Mouse (Mus musculus): Measurements from ENCODE around the gene Pax7. TPM values are rescaled to one million over a fixed set of nuclear protein-coding genes. Genes with fewer than 3 reads are reported as not detected.

The Pax7 gene
- total RNA-seq, 1 experiment = 0.09 TPM

DNA sequence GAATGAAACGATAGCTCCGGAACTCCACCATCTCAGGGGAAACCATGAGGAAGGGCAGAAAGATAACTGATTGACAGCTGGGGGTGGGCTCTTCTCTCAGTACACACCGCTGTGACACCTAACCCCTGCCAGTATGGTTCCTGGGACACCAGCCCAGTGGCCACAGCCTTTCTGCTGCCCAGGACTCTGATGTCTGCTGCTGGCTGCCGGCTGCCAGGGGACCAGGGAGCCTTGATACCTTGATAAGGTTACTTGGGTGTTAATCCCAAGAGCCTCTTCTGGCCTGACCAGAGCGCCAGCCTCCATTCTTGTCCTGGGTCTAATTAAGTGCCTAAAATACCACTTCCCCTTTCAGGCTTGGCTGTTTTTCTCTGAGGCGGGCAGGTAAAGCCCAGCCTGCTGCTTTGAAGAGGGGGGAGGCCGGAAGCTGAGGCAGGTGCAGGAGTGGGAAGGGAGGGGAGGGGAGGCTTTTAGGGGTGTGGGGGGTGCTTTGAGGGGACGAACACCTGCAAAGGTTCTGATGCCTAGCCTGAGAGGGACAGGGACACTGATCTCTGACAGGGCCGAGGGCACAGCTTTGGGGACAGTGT is 19.9 kb downstream of the Pax7 start:
- no peaks in the 10 kb centered on the region for H3K36me3 ChIP-seq (ENCODE audit: control insufficient read depth, insufficient read depth, low read length, poor library complexity, severe bottlenecking)
- H3K4me3 ChIP-seq (ENCODE audit: insufficient read depth in 1 of 2, low read depth in 1 of 2, low read length in 2 of 2, poor library complexity in 1 of 2, severe bottlenecking in 1 of 2) = no peak overlapping the region
- H3K4me1 ChIP-seq (ENCODE audit: control insufficient read depth in 2 of 2, insufficient read depth in 2 of 2, low read length in 2 of 2, poor library complexity in 1 of 2) = peaks cover 0 to 9% of the 10 kb centered on the region in 2 experiments; a peak in 1 of 4 replicates
- no peak for DNase-seq (ENCODE audit: low read depth, low spot score)
- H3K27ac ChIP-seq (ENCODE audit: insufficient read depth, low read depth, low read length, poor library complexity, severe bottlenecking) = no peak overlapping the region
- H3K9ac ChIP-seq (ENCODE audit: insufficient read depth, low read depth, low read length, poor library complexity, severe bottlenecking) = no peak overlapping the region
- TF ChIP-seq MAFK (IDR thresholded peaks at IDR 0.05; ENCODE audit: insufficient read depth, low read depth, low read length) (no peak), ZC3H11A (IDR thresholded peaks at IDR 0.05; ENCODE audit: borderline replicate concordance, low read depth, low read length) (no peak), ZNF384 (IDR thresholded peaks at IDR 0.05; ENCODE audit: low read depth, low read length) (no peak), HCFC1 (IDR thresholded peaks at IDR 0.05; ENCODE audit: borderline replicate concordance, insufficient read depth, low read length) (no peak), CHD2 (IDR thresholded peaks at IDR 0.05; ENCODE audit: low read depth, low read length) (no peak)
- in situ Hi-C loops (cut with MboI; ENCODE audit: low sequenced_read_pairs in 2 of 2, unreplicated experiment in 2 of 2) = no loop called here
- no peaks in the 10 kb centered on the region for H3K9me3 ChIP-seq (ENCODE audit: control insufficient read depth, insufficient read depth, low read depth, low read length)

DNA sequence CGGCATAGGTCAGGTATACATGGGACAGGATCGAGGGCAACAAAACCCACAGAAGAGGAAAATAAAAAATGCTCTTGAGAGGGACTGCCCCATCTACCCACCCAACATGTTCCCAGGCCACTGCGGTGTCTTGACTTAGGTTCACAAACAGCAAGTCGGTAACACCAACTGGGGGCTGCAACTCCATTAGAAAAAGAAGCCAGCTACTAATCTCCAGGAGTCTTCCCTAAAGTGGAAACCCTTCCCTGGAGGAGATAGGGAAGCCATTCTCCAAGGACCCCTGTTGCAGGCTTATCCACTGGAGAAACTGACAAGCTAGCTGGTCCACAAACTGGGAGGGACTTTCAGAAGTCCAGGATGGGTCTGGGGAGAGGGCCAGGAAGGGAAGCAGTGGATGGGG is 21.4 kb downstream of the Pax7 start:
- no peak overlapping the region for H3K4me3 ChIP-seq (ENCODE audit: insufficient read depth in 1 of 2, low read depth in 1 of 2, low read length in 2 of 2, poor library complexity in 1 of 2, severe bottlenecking in 1 of 2)

DNA sequence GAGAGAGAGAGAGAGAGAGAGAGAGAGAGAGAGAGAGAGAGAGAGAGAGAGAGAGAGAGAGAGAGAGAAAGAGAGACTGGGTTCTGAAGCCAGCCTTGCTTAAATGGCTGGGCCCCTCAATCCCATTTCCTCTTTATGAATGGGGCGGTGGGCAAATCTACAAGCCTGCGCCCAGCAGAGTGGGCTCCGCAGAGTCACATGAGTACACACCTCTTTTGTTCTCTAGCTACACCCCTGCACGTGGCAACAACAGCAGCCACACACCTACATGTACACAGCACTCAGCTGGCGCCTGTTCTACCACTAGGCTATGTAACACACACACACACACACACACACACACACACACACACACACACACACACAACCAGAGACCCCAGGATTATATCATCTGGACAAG is 21.9 kb downstream of the Pax7 start:
- no peak for DNase-seq (ENCODE audit: low read depth, low spot score)
- Histone ChIP-seq H3K27ac (ENCODE audit: insufficient read depth, low read depth, low read length, poor library complexity, severe bottlenecking) (no peak overlapping the region), H3K36me3 (ENCODE audit: control insufficient read depth, insufficient read depth, low read length, poor library complexity, severe bottlenecking) (no peaks in the 10 kb centered on the region), H3K9me3 (ENCODE audit: control insufficient read depth, insufficient read depth, low read depth, low read length) (no peaks in the 10 kb centered on the region), H3K4me3 (ENCODE audit: insufficient read depth in 1 of 2, low read depth in 1 of 2, low read length in 2 of 2, poor library complexity in 1 of 2, severe bottlenecking in 1 of 2) (no peak overlapping the region), H3K4me1 (ENCODE audit: control insufficient read depth in 2 of 2, insufficient read depth in 2 of 2, low read length in 2 of 2, poor library complexity in 1 of 2) (peaks cover 0 to 6% of the 10 kb centered on the region in 2 experiments; a peak in 1 of 4 replicates), H3K9ac (ENCODE audit: insufficient read depth, low read depth, low read length, poor library complexity, severe bottlenecking) (no peak overlapping the region)
- in situ Hi-C loops (cut with MboI; ENCODE audit: low sequenced_read_pairs in 2 of 2, unreplicated experiment in 2 of 2) = no loop called here
- TF ChIP-seq HCFC1 (IDR thresholded peaks at IDR 0.05; ENCODE audit: borderline replicate concordance, insufficient read depth, low read length) = no peak
- TF ChIP-seq ZC3H11A (IDR thresholded peaks at IDR 0.05; ENCODE audit: borderline replicate concordance, low read depth, low read length) = no peak
- no peak for TF ChIP-seq MAFK (IDR thresholded peaks at IDR 0.05; ENCODE audit: insufficient read depth, low read depth, low read length)
- no peak for TF ChIP-seq ZNF384 (IDR thresholded peaks at IDR 0.05; ENCODE audit: low read depth, low read length)
- no peak for TF ChIP-seq CHD2 (IDR thresholded peaks at IDR 0.05; ENCODE audit: low read depth, low read length)

More for the DNA sequence above, 21.4 kb downstream of the Pax7 start:
- in situ Hi-C loops (cut with MboI; ENCODE audit: low sequenced_read_pairs in 2 of 2, unreplicated experiment in 2 of 2) = no loop called here
- TF ChIP-seq ZC3H11A (IDR thresholded peaks at IDR 0.05; ENCODE audit: borderline replicate concordance, low read depth, low read length) = no peak
- no peak for TF ChIP-seq ZNF384 (IDR thresholded peaks at IDR 0.05; ENCODE audit: low read depth, low read length)
- no peak for TF ChIP-seq HCFC1 (IDR thresholded peaks at IDR 0.05; ENCODE audit: borderline replicate concordance, insufficient read depth, low read length)
- TF ChIP-seq CHD2 (IDR thresholded peaks at IDR 0.05; ENCODE audit: low read depth, low read length) = no peak
- no peak for TF ChIP-seq MAFK (IDR thresholded peaks at IDR 0.05; ENCODE audit: insufficient read depth, low read depth, low read length)
- no peaks in the 10 kb centered on the region for H3K36me3 ChIP-seq (ENCODE audit: control insufficient read depth, insufficient read depth, low read length, poor library complexity, severe bottlenecking)
- DNase-seq (ENCODE audit: low read depth, low spot score) = no peak
- no peak overlapping the region for H3K27ac ChIP-seq (ENCODE audit: insufficient read depth, low read depth, low read length, poor library complexity, severe bottlenecking)
- H3K9ac ChIP-seq (ENCODE audit: insufficient read depth, low read depth, low read length, poor library complexity, severe bottlenecking) = no peak overlapping the region
- peaks cover 0 to 6% of the 10 kb centered on the region in 2 experiments; a peak in 1 of 4 replicates for H3K4me1 ChIP-seq (ENCODE audit: control insufficient read depth in 2 of 2, insufficient read depth in 2 of 2, low read length in 2 of 2, poor library complexity in 1 of 2)
- H3K9me3 ChIP-seq (ENCODE audit: control insufficient read depth, insufficient read depth, low read depth, low read length) = no peaks in the 10 kb centered on the region

DNA sequence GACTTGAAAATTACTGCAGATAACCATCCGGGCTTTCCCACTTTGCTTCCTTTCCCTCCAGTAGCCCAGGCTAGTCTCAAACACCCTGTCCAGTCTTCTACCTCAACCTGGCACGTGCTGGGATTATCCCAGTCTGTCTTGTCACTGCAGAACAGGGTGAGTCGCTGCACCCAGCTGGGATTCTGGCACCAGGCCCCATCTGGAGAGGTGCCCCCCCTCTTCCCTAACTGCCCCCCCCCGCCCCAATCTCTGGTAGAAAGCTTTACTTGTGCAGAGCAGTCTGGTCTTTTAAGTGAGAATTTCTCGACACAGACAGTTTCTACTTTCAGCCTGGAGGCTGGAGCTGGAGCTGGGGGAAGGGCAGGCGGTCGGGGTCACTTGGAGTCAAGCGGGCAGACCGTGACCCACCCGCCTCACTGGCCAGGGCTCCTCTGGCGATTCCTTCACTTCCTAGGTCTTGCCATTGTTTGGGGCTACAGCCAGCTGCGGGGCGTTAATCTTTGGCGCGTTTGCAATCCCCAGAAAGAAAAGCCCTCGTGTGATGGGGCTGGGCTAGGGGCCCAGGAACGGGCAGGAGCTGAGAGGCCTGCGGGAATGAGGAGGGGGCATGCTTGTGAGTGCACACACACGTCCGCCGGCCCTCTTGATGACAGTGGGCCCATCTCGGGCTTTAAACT is 22.4 kb downstream of the Pax7 start:
- Histone ChIP-seq H3K4me1 (ENCODE audit: control insufficient read depth in 2 of 2, insufficient read depth in 2 of 2, low read length in 2 of 2, poor library complexity in 1 of 2) (peaks cover 0 to 6% of the 10 kb centered on the region in 2 experiments; a peak in 1 of 4 replicates), H3K27ac (ENCODE audit: insufficient read depth, low read depth, low read length, poor library complexity, severe bottlenecking) (no peak overlapping the region), H3K9me3 (ENCODE audit: control insufficient read depth, insufficient read depth, low read depth, low read length) (no peaks in the 10 kb centered on the region)

More for the DNA sequence above, 22.4 kb downstream of the Pax7 start:
- H3K9ac ChIP-seq (ENCODE audit: insufficient read depth, low read depth, low read length, poor library complexity, severe bottlenecking) = 0 out of 2 replicates have a peak overlapping the region, but pooled peaks have one; percentile 6
- H3K4me3 ChIP-seq (ENCODE audit: insufficient read depth in 1 of 2, low read depth in 1 of 2, low read length in 2 of 2, poor library complexity in 1 of 2, severe bottlenecking in 1 of 2) = no peak overlapping the region
- DNase-seq (ENCODE audit: low read depth, low spot score) = no peak
- no peaks in the 10 kb centered on the region for H3K36me3 ChIP-seq (ENCODE audit: control insufficient read depth, insufficient read depth, low read length, poor library complexity, severe bottlenecking)
- TF ChIP-seq ZC3H11A (IDR thresholded peaks at IDR 0.05; ENCODE audit: borderline replicate concordance, low read depth, low read length) = no peak
- TF ChIP-seq ZNF384 (IDR thresholded peaks at IDR 0.05; ENCODE audit: low read depth, low read length) = no peak
- TF ChIP-seq HCFC1 (IDR thresholded peaks at IDR 0.05; ENCODE audit: borderline replicate concordance, insufficient read depth, low read length) = no peak
- in situ Hi-C loops (cut with MboI; ENCODE audit: low sequenced_read_pairs in 2 of 2, unreplicated experiment in 2 of 2) = no loop called here

Data from ES-E14 (cell line).